Mouse (Mus musculus) midbrain, embryonic 13.5 days (tissue): ENCODE data around the gene Stx18. TPM values are rescaled to one million over a fixed set of nuclear protein-coding genes. Genes with fewer than 3 reads are reported as not detected.

Experiments used
- ATAC-seq: fragments of 200-750 bp; cut with Nextera tagmentation; 2 replicates; pipeline ENCODE4 v1.8.0; 2017; ENCODE audit warnings: mild to moderate bottlenecking, moderate TSS enrichment, moderate library complexity
- H3K27ac ChIP-seq: fragments of 300-500 bp; sonication (generic); 2 replicates; pipeline ENCODE4 v1.5.1; 2015; ENCODE audit warnings: inconsistent platforms, mild to moderate bottlenecking, moderate library complexity
- H3K27me3 ChIP-seq: fragments of 300-500 bp; sonication (generic); 2 replicates; pipeline ENCODE4 v1.6.1; 2015; ENCODE audit warnings: mild to moderate bottlenecking, inconsistent platforms
- H3K36me3 ChIP-seq: fragments of 300-500 bp; sonication (generic); 2 replicates; pipeline ENCODE4 v1.6.1; 2015; ENCODE audit warnings: mild to moderate bottlenecking, inconsistent platforms
- H3K4me1 ChIP-seq: fragments of 300-500 bp; sonication (generic); replicated peaks from 2 replicates; pipeline ENCODE4 v1.6.1; 2015; ENCODE audit warnings: inconsistent platforms
- H3K4me2 ChIP-seq: fragments of 300-500 bp; sonication (generic); replicated peaks from 2 replicates; pipeline ENCODE4 v1.6.1; 2015; ENCODE audit warnings: moderate library complexity, mild to moderate bottlenecking, inconsistent platforms
- H3K4me3 ChIP-seq: fragments of 300-500 bp; sonication (generic); replicated peaks from 2 replicates; pipeline ENCODE4 v1.5.1; 2015; ENCODE audit warnings: mild to moderate bottlenecking, inconsistent platforms
- H3K9ac ChIP-seq: fragments of 300-500 bp; sonication (generic); replicated peaks from 2 replicates; pipeline ENCODE4 v1.6.1; 2015; ENCODE audit warnings: mild to moderate bottlenecking, inconsistent platforms
- H3K9me3 ChIP-seq: fragments of 300-500 bp; sonication (generic); 2 replicates; pipeline ENCODE4 v1.6.1; 2016; ENCODE audit warnings: mild to moderate bottlenecking, inconsistent platforms
- WGBS: fragments of 180-500 bp; shearing (Covaris S2); methylation state at CpG from one replicate; pipeline ENCODE4 v1.1.7; 2015; 5-methylcytosine and 5-hydroxymethylcytosine counted together
- polyA plus RNA-seq: library from polyadenylated mRNA; unstranded; fragments of >200 nt; fragmentation: Nextera tagmentation; extraction: Ambion mirVana; gene quantifications from 2 replicates; pipeline ENCODE4 v1.2.1, GENCODE M21; 2015

Stx18 gene
- 34.9 and 36.5 TPM in 2 replicates for polyA plus RNA-seq

- H3K4me1 ChIP-seq, result peaks cover 21% of the 10 kb centered on the region
- peak within 1 kb of the TSS; percentile 79 for H3K9ac ChIP-seq
- peak within 1 kb of the TSS; percentile 59 for H3K4me3 ChIP-seq
- peak within 1 kb of the TSS; percentile 81 for H3K4me2 ChIP-seq
- H3K27ac ChIP-seq, result peak within 1 kb of the TSS; percentile 74
- WGBS, result under 1% methylated on average over 57 of the region's 57 CpGs
- peaks cover 6% of the 10 kb centered on the region; the same call in 1 of the 2 replicates for H3K27me3 ChIP-seq
- ATAC-seq, result peak; percentile 97
- H3K36me3 ChIP-seq, result peaks cover 9% of the 10 kb centered on the region; the same call in 1 of the 2 replicates
- H3K9me3 ChIP-seq, result no peaks in the 10 kb centered on the region
Observed at GRCm38 (mm10) chr5:38038710-38039592, at the start of gene Stx18. Gene Stx18, plus strand, starts transcription at chr5:38038742.

- no peak overlapping the region for H3K9ac ChIP-seq
Observed at GRCm38 (mm10) chr5:37992346-37992745, 46.2 kb upstream of the Stx18 start.

GRCm38 (mm10) chr5:37998805-37999204, 39.7 kb upstream of the Stx18 start:
- no peak overlapping the region for H3K27ac ChIP-seq
- peaks cover 6% of the 10 kb centered on the region; the same call in 1 of the 2 replicates for H3K4me1 ChIP-seq
- H3K4me3 ChIP-seq, result no peak overlapping the region
- H3K4me2 ChIP-seq, result no peak overlapping the region
- H3K36me3 ChIP-seq, result no peaks in the 10 kb centered on the region
- H3K9me3 ChIP-seq, result no peaks in the 10 kb centered on the region
- no peaks in the 10 kb centered on the region for H3K27me3 ChIP-seq
- no peak for ATAC-seq
- WGBS, result 66% methylated on average over 2 of the region's 2 CpGs
- no peak overlapping the region for H3K9ac ChIP-seq

More at GRCm38 (mm10) chr5:37992346-37992745, 46.2 kb upstream of the Stx18 start:
- 90% methylated on average over 5 of the region's 5 CpGs for WGBS
- H3K27me3 ChIP-seq, result no peaks in the 10 kb centered on the region
- H3K4me1 ChIP-seq, result no peaks in the 10 kb centered on the region
- H3K9me3 ChIP-seq, result no peaks in the 10 kb centered on the region
- H3K4me3 ChIP-seq, result no peak overlapping the region
- H3K36me3 ChIP-seq, result no peaks in the 10 kb centered on the region
- no peak for ATAC-seq
- no peak overlapping the region for H3K27ac ChIP-seq
- H3K4me2 ChIP-seq, result no peak overlapping the region

- no peak overlapping the region for H3K9ac ChIP-seq
- H3K27me3 ChIP-seq, result 0 out of 2 replicates have a peak, but pooled peaks cover 3% of the 10 kb centered on the region
- H3K4me3 ChIP-seq, result no peak overlapping the region
- 25% methylated on average over 4 of the region's 4 CpGs for WGBS
- no peak for ATAC-seq
- H3K9me3 ChIP-seq, result no peaks in the 10 kb centered on the region
- no peak overlapping the region for H3K27ac ChIP-seq
- H3K4me2 ChIP-seq, result no peak overlapping the region
- peaks cover 16% of the 10 kb centered on the region for H3K4me1 ChIP-seq
- no peaks in the 10 kb centered on the region for H3K36me3 ChIP-seq
Observed at GRCm38 (mm10) chr5:38002573-38002972, 36.0 kb upstream of the Stx18 start.

GRCm38 (mm10) chr5:38004746-38005145, 33.8 kb upstream of the Stx18 start:
- H3K4me3 ChIP-seq, result no peak overlapping the region
- peaks cover 16% of the 10 kb centered on the region for H3K4me1 ChIP-seq
- H3K36me3 ChIP-seq, result no peaks in the 10 kb centered on the region
- no peak overlapping the region for H3K9ac ChIP-seq
- H3K27me3 ChIP-seq, result 0 out of 2 replicates have a peak, but pooled peaks cover 3% of the 10 kb centered on the region
- 89% methylated on average over 5 of the region's 5 CpGs for WGBS
- H3K27ac ChIP-seq, result no peak overlapping the region
- H3K4me2 ChIP-seq, result no peak overlapping the region
- no peaks in the 10 kb centered on the region for H3K9me3 ChIP-seq
- ATAC-seq, result no peak

- ATAC-seq, result 0 out of 2 replicates have a peak, but pooled peaks have one; percentile 24
- peaks cover 7% of the 10 kb centered on the region; the same call in 1 of the 2 replicates for H3K27me3 ChIP-seq
- peaks cover 16% of the 10 kb centered on the region for H3K4me1 ChIP-seq
- H3K9me3 ChIP-seq, result no peaks in the 10 kb centered on the region
- H3K36me3 ChIP-seq, result no peaks in the 10 kb centered on the region
- no peak overlapping the region for H3K4me2 ChIP-seq
- WGBS, result 33% methylated on average over 17 of the region's 17 CpGs
- no peak overlapping the region for H3K27ac ChIP-seq
- H3K9ac ChIP-seq, result no peak overlapping the region
- H3K4me3 ChIP-seq, result no peak overlapping the region
Observed at GRCm38 (mm10) chr5:38006415-38007347, 31.9 kb upstream of the Stx18 start.

GRCm38 (mm10) chr5:38009071-38009470, 29.5 kb upstream of the Stx18 start:
- ATAC-seq, result no peak
- Histone ChIP-seq H3K4me1 (peaks cover 11% of the 10 kb centered on the region), H3K9me3 (no peaks in the 10 kb centered on the region), H3K9ac (no peak overlapping the region), H3K4me3 (no peak overlapping the region), H3K36me3 (no peaks in the 10 kb centered on the region), H3K27ac (no peak overlapping the region), H3K4me2 (no peak overlapping the region), H3K27me3 (peaks cover 7% of the 10 kb centered on the region; the same call in 1 of the 2 replicates)
- 91% methylated on average over 4 of the region's 4 CpGs for WGBS

GRCm38 (mm10) chr5:38014916-38015315, 23.6 kb upstream of the Stx18 start:
- Histone ChIP-seq H3K27ac (no peak overlapping the region), H3K4me2 (no peak overlapping the region), H3K4me3 (no peak overlapping the region), H3K27me3 (peaks cover 3% of the 10 kb centered on the region; the same call in 1 of the 2 replicates), H3K36me3 (no peaks in the 10 kb centered on the region), H3K9ac (no peak overlapping the region), H3K4me1 (no peaks in the 10 kb centered on the region), H3K9me3 (0 out of 2 replicates have a peak, but pooled peaks cover 4% of the 10 kb centered on the region)
- ATAC-seq, result no peak
- 25% methylated on average over 3 of the region's 3 CpGs for WGBS

- H3K4me3 ChIP-seq, result no peak overlapping the region
- H3K4me1 ChIP-seq, result no peaks in the 10 kb centered on the region
- no peaks in the 10 kb centered on the region for H3K36me3 ChIP-seq
- 88% methylated on average over 3 of the region's 3 CpGs for WGBS
- H3K9me3 ChIP-seq, result 0 out of 2 replicates have a peak, but pooled peaks cover 9% of the 10 kb centered on the region
- ATAC-seq, result no peak
- H3K9ac ChIP-seq, result no peak overlapping the region
- H3K4me2 ChIP-seq, result no peak overlapping the region
- H3K27ac ChIP-seq, result no peak overlapping the region
- no peaks in the 10 kb centered on the region for H3K27me3 ChIP-seq
Observed at GRCm38 (mm10) chr5:38016945-38017344, 21.6 kb upstream of the Stx18 start.

GRCm38 (mm10) chr5:38027656-38028055, 10.9 kb upstream of the Stx18 start:
- ATAC-seq, result no peak
- no peaks in the 10 kb centered on the region for H3K4me1 ChIP-seq
- 88% methylated on average over 5 of the region's 5 CpGs for WGBS
- no peak overlapping the region for H3K27ac ChIP-seq
- no peaks in the 10 kb centered on the region for H3K9me3 ChIP-seq
- no peak overlapping the region for H3K9ac ChIP-seq
- H3K27me3 ChIP-seq, result 0 out of 2 replicates have a peak, but pooled peaks cover 3% of the 10 kb centered on the region
- H3K36me3 ChIP-seq, result no peaks in the 10 kb centered on the region
- H3K4me3 ChIP-seq, result no peak overlapping the region
- H3K4me2 ChIP-seq, result no peak overlapping the region

- H3K4me2 ChIP-seq, result peak overlapping the region; percentile 81
- H3K27me3 ChIP-seq, result peaks cover 6% of the 10 kb centered on the region; the same call in 1 of the 2 replicates
- peak overlapping the region; percentile 79 for H3K9ac ChIP-seq
- ATAC-seq, result no peak
- peaks cover 21% of the 10 kb centered on the region for H3K4me1 ChIP-seq
- WGBS, result 22% methylated on average over 9 of the region's 9 CpGs
- no peak overlapping the region for H3K27ac ChIP-seq
- peaks cover 5% of the 10 kb centered on the region; the same call in 1 of the 2 replicates for H3K36me3 ChIP-seq
- H3K9me3 ChIP-seq, result no peaks in the 10 kb centered on the region
- peak overlapping the region; percentile 59 for H3K4me3 ChIP-seq
Observed at GRCm38 (mm10) chr5:38038274-38038673, 268 bp upstream of the Stx18 start.
